Mouse (Mus musculus): ENCODE results near the gene C1qtnf2. TPM values are rescaled to one million over a fixed set of nuclear protein-coding genes. Genes with fewer than 3 reads are reported as not detected.

The C1qtnf2 gene
- polyA plus RNA-seq, 1 experiment = not detected

DNA sequence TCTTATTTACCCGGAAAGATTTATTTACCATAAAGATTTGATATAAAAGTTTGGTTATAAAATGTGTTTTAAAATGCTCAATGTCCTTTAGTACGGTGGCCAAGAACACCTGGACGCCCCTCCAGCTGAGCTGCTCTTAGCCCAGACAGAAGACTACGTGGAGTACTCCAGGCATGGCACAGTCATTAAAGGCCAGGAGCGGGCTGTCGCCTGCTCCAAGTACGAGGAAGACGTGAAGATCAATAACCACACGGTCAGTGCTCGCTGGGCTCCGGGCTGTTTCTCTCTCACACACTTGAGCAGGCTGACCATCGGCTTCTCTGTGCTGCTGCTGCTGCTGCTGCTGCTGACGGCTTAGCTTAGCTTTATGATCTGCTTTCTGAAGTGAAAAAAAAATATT is 30.9 kb upstream of the C1qtnf2 start:
- TF ChIP-seq CTCF (IDR thresholded peaks at IDR 0.05; ENCODE audit: insufficient read depth, low read depth, low read length) = no peak
- WGBS = 96% methylated on average over 13 of the region's 13 CpGs
- no peaks in the 10 kb centered on the region for H3K4me1 ChIP-seq (ENCODE audit: control insufficient read depth, insufficient read depth, low read length)

DNA sequence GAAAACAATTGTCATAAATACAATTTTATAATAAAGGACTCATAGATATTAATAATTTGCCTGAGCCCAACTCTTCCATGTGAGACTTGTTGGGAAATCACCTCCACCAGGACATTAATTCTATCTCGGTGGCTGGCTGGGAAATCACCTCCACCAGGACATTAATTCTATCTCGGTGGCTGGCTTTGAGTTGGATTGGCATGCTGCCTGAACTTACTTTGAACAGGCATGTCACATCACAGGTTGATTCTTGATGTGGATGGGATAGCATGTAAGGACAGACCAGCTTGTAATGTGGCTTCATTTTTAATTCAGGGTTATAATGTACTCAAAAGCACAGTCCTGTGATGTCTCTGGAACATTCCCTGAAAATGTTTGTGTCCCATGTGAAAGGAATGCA is 24.2 kb upstream of the C1qtnf2 start:
- WGBS = 84% methylated on average over 2 of the region's 2 CpGs
- H3K4me1 ChIP-seq (ENCODE audit: control insufficient read depth, insufficient read depth, low read length) = no peaks in the 10 kb centered on the region
- H3K4me3 ChIP-seq (ENCODE audit: insufficient read depth, low read depth, low read length) = no peak overlapping the region
- H3K27ac ChIP-seq (ENCODE audit: insufficient read depth, low read depth, low read length) = no peak overlapping the region
- no peak for TF ChIP-seq CTCF (IDR thresholded peaks at IDR 0.05; ENCODE audit: insufficient read depth, low read depth, low read length)
- TF ChIP-seq POLR2A (IDR thresholded peaks at IDR 0.05; ENCODE audit: insufficient read depth, low read depth, low read length) = no peak

More for the DNA sequence above, 30.9 kb upstream of the C1qtnf2 start:
- no peak overlapping the region for H3K27ac ChIP-seq (ENCODE audit: insufficient read depth, low read depth, low read length)
- no peak overlapping the region for H3K4me3 ChIP-seq (ENCODE audit: insufficient read depth, low read depth, low read length)

DNA sequence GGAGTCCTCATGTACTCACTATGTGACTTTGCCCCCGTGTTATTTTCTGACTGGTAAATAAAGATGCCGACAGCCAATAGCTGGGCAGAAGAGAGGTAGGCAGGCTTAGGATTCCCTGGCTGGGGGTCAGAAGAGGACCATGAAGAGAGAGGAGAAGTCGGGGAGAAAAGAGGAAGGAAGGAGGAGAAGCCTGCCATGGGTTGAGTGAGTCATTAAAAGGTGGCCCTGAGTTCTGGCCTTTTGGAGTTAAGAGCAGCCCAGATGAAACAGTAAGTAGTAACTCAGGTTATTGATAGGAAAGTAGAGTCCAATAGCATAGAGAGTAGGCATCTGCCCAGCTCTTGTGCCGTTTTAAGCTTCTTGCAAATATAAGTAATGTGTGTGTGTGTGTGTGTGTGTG is 22.8 kb upstream of the C1qtnf2 start:
- TF ChIP-seq POLR2A (IDR thresholded peaks at IDR 0.05; ENCODE audit: insufficient read depth, low read depth, low read length) (no peak), CTCF (IDR thresholded peaks at IDR 0.05; ENCODE audit: insufficient read depth, low read depth, low read length) (no peak)

DNA sequence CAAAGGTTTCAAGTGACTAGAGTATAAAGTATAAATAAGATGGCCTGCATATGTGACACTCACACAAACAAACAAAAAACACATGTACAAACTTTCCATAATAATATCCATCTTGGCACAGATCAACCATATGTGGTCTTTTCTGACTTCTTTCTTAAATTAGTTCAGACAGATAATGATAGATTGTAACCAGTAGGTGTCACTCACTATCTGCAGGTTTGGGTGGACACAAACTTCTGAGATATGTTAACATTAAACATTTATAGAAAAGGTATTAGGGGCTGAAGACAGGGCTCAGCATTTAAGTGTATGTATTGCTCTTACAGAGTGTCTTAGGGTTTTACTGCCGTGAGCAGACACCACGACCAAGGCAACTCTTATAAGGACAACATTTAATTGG is 21.8 kb upstream of the C1qtnf2 start:
- 78% methylated on average over 2 of the region's 2 CpGs for WGBS
- Histone ChIP-seq H3K27ac (ENCODE audit: insufficient read depth, low read depth, low read length) (no peak overlapping the region), H3K4me3 (ENCODE audit: insufficient read depth, low read depth, low read length) (no peak overlapping the region), H3K4me1 (ENCODE audit: control insufficient read depth, insufficient read depth, low read length) (no peaks in the 10 kb centered on the region)
- TF ChIP-seq CTCF (IDR thresholded peaks at IDR 0.05; ENCODE audit: insufficient read depth, low read depth, low read length) = no peak
- no peak for TF ChIP-seq POLR2A (IDR thresholded peaks at IDR 0.05; ENCODE audit: insufficient read depth, low read depth, low read length)

More for the DNA sequence above, 22.8 kb upstream of the C1qtnf2 start:
- no peak overlapping the region for H3K27ac ChIP-seq (ENCODE audit: insufficient read depth, low read depth, low read length)
- H3K4me1 ChIP-seq (ENCODE audit: control insufficient read depth, insufficient read depth, low read length) = no peaks in the 10 kb centered on the region
- 56% methylated on average over 4 of the region's 4 CpGs for WGBS
- H3K4me3 ChIP-seq (ENCODE audit: insufficient read depth, low read depth, low read length) = no peak overlapping the region

DNA sequence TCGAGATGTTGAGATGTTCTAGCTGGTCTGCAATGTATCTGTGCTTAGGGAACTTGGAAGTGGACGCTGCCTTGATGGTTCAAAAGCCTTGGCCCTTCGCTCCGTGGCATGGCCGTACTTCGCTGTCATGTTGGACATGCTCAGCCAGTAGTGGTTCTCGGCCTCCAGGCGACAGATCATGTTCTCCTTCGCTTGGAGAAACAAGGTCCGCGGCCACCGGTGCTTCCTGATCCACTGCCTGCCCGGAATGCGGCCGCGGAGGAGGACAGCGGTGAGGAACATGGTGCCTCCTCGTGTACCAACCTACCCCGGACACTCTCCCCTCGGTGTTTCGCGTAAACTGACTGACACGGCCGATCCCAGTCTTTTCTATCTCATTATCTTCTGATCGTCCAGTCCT is 10.9 kb upstream of the C1qtnf2 start:
- Histone ChIP-seq H3K4me3 (ENCODE audit: insufficient read depth, low read depth, low read length) (no peak overlapping the region), H3K27ac (ENCODE audit: insufficient read depth, low read depth, low read length) (no peak overlapping the region), H3K4me1 (ENCODE audit: control insufficient read depth, insufficient read depth, low read length) (no peaks in the 10 kb centered on the region)
- WGBS = 95% methylated on average over 25 of the region's 25 CpGs
- TF ChIP-seq POLR2A (IDR thresholded peaks at IDR 0.05; ENCODE audit: insufficient read depth, low read depth, low read length) = no peak
- TF ChIP-seq CTCF (IDR thresholded peaks at IDR 0.05; ENCODE audit: insufficient read depth, low read depth, low read length) = no peak

DNA sequence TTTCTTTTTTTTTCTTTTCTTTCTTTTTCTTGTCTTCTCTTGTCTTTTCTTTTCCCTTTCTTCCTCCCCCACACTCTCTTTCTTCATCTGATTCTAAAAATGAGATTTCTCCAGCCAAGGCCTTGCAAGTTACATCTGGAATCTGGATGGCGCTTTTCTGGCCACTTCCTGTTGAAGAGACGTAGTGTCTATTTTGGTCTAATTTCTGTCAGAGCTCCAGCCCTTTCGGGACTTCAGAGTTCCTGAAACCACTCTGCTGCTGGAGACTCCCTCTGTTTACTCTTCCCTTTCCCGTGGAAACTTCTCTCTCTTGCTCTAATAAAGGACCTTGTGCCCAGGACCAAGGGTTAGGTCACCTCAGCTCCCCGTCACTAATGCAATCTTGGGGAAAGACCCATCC is 4.0 kb upstream of the C1qtnf2 start:
- no peak overlapping the region for H3K27ac ChIP-seq (ENCODE audit: insufficient read depth, low read depth, low read length)
- TF ChIP-seq CTCF (IDR thresholded peaks at IDR 0.05; ENCODE audit: insufficient read depth, low read depth, low read length) = no peak
- TF ChIP-seq POLR2A (IDR thresholded peaks at IDR 0.05; ENCODE audit: insufficient read depth, low read depth, low read length) = no peak
- 61% methylated on average over 5 of the region's 5 CpGs for WGBS
- H3K4me3 ChIP-seq (ENCODE audit: insufficient read depth, low read depth, low read length) = no peak overlapping the region
- H3K4me1 ChIP-seq (ENCODE audit: control insufficient read depth, insufficient read depth, low read length) = peaks cover 5% of the 10 kb centered on the region

DNA sequence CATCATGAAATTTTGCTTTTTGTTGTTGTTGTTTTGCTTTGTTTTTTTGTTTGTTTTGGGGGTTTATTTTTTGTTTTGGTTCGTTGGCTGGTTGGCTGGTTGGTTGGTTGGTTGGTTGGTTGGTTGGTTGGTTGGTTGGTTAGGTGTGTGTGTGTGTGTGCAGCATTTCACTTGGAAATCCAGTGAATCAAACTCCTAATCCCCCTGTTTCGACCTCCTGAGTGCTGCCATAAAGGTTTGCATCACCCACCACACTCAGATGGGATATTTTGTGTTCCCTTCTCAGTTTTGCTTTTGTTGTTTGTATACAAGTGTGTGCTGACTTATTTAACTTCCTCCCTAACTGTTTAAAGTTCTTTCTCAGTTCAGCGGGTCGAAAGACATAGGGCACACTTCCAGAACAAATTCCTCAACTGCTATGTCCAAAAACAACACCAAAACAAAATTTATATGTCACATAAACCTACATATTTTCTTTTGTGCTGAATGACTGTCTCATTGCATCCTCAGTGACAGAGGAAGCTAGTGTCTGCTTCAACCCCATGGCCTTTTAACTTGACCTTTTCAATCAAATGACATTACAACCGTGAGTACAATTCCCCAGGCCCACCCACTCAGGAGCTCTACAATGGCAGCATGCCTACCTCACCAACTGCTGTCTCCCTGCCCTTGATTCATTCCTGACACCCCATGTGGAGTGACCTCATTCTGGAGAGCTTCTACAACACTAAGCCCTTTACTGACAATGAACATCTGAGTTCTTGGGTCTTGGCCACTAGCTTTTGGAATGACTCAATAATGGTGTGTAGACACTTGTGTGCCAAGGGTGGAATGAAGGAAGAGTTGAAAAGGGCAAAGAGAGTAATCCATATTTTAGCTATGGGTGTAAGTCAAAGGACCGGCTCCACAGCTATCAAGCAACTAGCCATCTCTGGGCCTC is 2.9 kb upstream of the C1qtnf2 start:
- 69% methylated on average over 6 of the region's 6 CpGs for WGBS
- Histone ChIP-seq H3K4me3 (ENCODE audit: insufficient read depth, low read depth, low read length) (no peak overlapping the region), H3K4me1 (ENCODE audit: control insufficient read depth, insufficient read depth, low read length) (peaks cover 5% of the 10 kb centered on the region), H3K27ac (ENCODE audit: insufficient read depth, low read depth, low read length) (no peak overlapping the region)
- TF ChIP-seq CTCF (IDR thresholded peaks at IDR 0.05; ENCODE audit: insufficient read depth, low read depth, low read length) (no peak), POLR2A (IDR thresholded peaks at IDR 0.05; ENCODE audit: insufficient read depth, low read depth, low read length) (no peak)

DNA sequence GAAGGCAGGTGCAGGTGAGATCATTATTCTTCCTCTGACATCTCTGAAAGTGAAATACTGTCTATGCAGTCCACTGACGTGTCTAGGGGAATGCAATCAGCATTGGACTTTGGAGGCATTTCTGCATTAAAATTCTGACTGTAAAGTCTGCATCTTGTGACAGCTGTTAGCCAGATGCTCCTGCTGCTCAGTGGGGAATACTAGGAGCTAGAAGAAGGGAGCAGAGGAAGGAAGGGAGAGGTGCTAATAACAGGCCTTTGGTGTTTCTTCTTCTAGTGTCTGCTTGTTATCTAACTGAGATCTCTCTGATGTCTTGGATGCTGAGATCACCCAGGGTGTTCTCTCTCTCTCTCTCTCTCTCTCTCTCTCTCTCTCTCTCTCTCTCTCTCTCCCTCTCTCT is 961 bp upstream of the C1qtnf2 start:
- H3K4me1 ChIP-seq (ENCODE audit: control insufficient read depth, insufficient read depth, low read length) = peaks cover 5% of the 10 kb centered on the region
- no peak overlapping the region for H3K4me3 ChIP-seq (ENCODE audit: insufficient read depth, low read depth, low read length)
- TF ChIP-seq POLR2A (IDR thresholded peaks at IDR 0.05; ENCODE audit: insufficient read depth, low read depth, low read length) (no peak), CTCF (IDR thresholded peaks at IDR 0.05; ENCODE audit: insufficient read depth, low read depth, low read length) (no peak)
- no peak overlapping the region for H3K27ac ChIP-seq (ENCODE audit: insufficient read depth, low read depth, low read length)
- WGBS = 83% methylated on average over 1 of the region's 1 CpGs

DNA sequence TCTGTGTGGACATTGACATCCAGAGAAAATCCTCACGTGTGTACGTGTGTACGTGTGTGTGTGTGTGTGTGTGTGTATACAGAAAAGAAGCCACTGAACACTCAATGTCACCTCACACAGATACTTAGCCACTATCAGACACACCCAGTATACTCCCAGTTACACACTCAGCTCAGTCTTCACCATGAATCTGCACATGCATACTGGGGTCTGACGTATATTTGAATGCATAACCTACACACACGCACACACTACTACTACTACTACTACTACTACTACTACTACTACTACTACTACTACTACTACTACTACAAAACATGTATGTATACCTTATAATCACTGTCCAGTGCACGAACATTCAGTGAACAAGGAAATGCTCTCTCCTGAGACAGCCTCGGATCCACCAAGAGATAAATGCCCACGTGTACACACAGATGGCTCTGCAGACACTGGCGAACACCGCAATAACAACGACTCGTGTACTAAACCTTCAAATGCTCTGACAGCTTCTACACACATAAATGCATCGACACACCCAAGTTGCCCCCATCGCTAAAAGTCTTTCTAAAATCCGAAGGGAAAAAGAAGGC is 346 bp upstream of the C1qtnf2 start:
- TF ChIP-seq POLR2A (IDR thresholded peaks at IDR 0.05; ENCODE audit: insufficient read depth, low read depth, low read length) (no peak), CTCF (IDR thresholded peaks at IDR 0.05; ENCODE audit: insufficient read depth, low read depth, low read length) (no peak)
- H3K27ac ChIP-seq (ENCODE audit: insufficient read depth, low read depth, low read length) = no peak overlapping the region
- peaks cover 5% of the 10 kb centered on the region for H3K4me1 ChIP-seq (ENCODE audit: control insufficient read depth, insufficient read depth, low read length)
- WGBS = 40% methylated on average over 15 of the region's 15 CpGs
- H3K4me3 ChIP-seq (ENCODE audit: insufficient read depth, low read depth, low read length) = peak overlapping the region; percentile 29
